ENCODE assay signal across 9 mouse cellular contexts in genomic region chr16:22162512-22163455, GRCm38 (mm10). TPM values are rescaled to one million over a fixed set of nuclear protein-coding genes. Genes with fewer than 3 reads are reported as not detected.
A peak's percentile ranks its signal among the peaks of the same experiment; 100 is the strongest.
DNase-seq lines count a peak whose midpoint lies in the region; ATAC-seq and TF ChIP-seq lines count a peak whose summit lies in the region.
"Had no signal": no experiment of that assay in that cellular context is flagged by ENCODE, and none has a peak within 500 bp of the region (broad histone marks: within the 10 kb centered on the region; RNA-seq: fewer than 3 reads in every experiment).

Igf2bp2 (minus strand) TSS chr16:22163299.

- under 1% methylated on average over 93 of the region's 131 CpGs for WGBS in intestine, embryonic 14.5 days
- WGBS in liver, embryonic 14.5 days (ENCODE audit: insufficient replicate concordance): under 1% methylated on average over 126 of the region's 131 CpGs
- 1% methylated on average over 98 of the region's 131 CpGs for WGBS in neural tube, embryonic 13.5 days

- TF ChIP-seq EP300 in liver, embryonic 14.5 days (IDR thresholded peaks at IDR 0.05; ENCODE audit: low read depth): no peak

- no peaks in the 10 kb centered on the region for H3K36me3 ChIP-seq in erythroblast, embryonic 14.5 days (ENCODE audit: control insufficient read depth)
- no peaks in the 10 kb centered on the region for H3K36me3 ChIP-seq in intestine, embryonic 14.5 days (ENCODE audit: control insufficient read depth, insufficient read depth, low read length)
- no peaks in the 10 kb centered on the region for H3K36me3 ChIP-seq in liver, embryonic 14.5 days (replicated peaks; ENCODE audit: control insufficient read depth, insufficient read depth, low read depth)
- no peaks in the 10 kb centered on the region for H3K36me3 ChIP-seq in neural tube, embryonic 13.5 days

- ATAC-seq in erythroblast, adult 5-6 weeks (replicated peaks; ENCODE audit: low FRiP score, poor library complexity, severe bottlenecking): no peak
- ATAC-seq in intestine, embryonic 14.5 days (replicated peaks; ENCODE audit: low FRiP score, low TSS enrichment, low read depth): peak; percentile 90
- peak; percentile 74 for ATAC-seq in liver, embryonic 14.5 days (ENCODE audit: insufficient read depth)
- ATAC-seq in neural tube, embryonic 13.5 days (ENCODE audit: low read depth): peak; percentile 80

- no peaks in the 10 kb centered on the region; the same call in 1 of the 2 replicates for H3K4me1 ChIP-seq in erythroblast, embryonic 14.5 days (ENCODE audit: control insufficient read depth)
- H3K4me1 ChIP-seq in intestine, embryonic 14.5 days (replicated peaks; ENCODE audit: control insufficient read depth, insufficient read depth, low read length): peaks cover 22% of the 10 kb centered on the region
- no peaks in the 10 kb centered on the region for H3K4me1 ChIP-seq in liver, embryonic 14.5 days (replicated peaks; ENCODE audit: control insufficient read depth in 2 of 2, insufficient read depth in 2 of 2, low read length in 1 of 2)
- H3K4me1 ChIP-seq in neural tube, embryonic 13.5 days (replicated peaks): peaks cover 36% of the 10 kb centered on the region

- peak within 1 kb of the TSS; percentile 86 for H3K4me2 ChIP-seq in intestine, embryonic 14.5 days (ENCODE audit: low read length)
- H3K4me2 ChIP-seq in liver, embryonic 14.5 days (ENCODE audit: low read depth): peak within 1 kb of the TSS; percentile 65
- H3K4me2 ChIP-seq in neural tube, embryonic 13.5 days: peak within 1 kb of the TSS; percentile 94

- H3K27me3 ChIP-seq in erythroblast, embryonic 14.5 days (ENCODE audit: control insufficient read depth): peaks cover 75% of the 10 kb centered on the region
- H3K27me3 ChIP-seq in intestine, embryonic 14.5 days (replicated peaks; ENCODE audit: control insufficient read depth, insufficient read depth, low read length): no peaks in the 10 kb centered on the region
- peaks cover 48% of the 10 kb centered on the region for H3K27me3 ChIP-seq in liver, embryonic 14.5 days (ENCODE audit: control insufficient read depth, insufficient read depth, low read length)
- no peaks in the 10 kb centered on the region for H3K27me3 ChIP-seq in neural tube, embryonic 13.5 days
- H3K27me3 ChIP-seq: CH12.LX had no signal

- no peak for TF ChIP-seq CTCF in liver, embryonic 14.5 days (IDR thresholded peaks at IDR 0.05; ENCODE audit: low read depth)

- DNase-seq in embryo, embryonic 10 days (ENCODE audit: low spot score): peak; percentile 72
- DNase-seq in gastrocnemius, postnatal 4 days (ENCODE audit: low spot score in 2 of 2): peak; percentile 38 to 70
- DNase-seq in intestine, embryonic 14.5 days (ENCODE audit: low spot score): peak; percentile 89
- peak in 1 of 3 experiments; percentile 9 for DNase-seq in liver, embryonic 14.5 days (ENCODE audit: low read depth in 3 of 3, low spot score in 3 of 3)
- peak; percentile 71 for DNase-seq in urinary bladder, postnatal 14 days (ENCODE audit: low spot score)

- peak within 1 kb of the TSS; percentile 99 for H3K9ac ChIP-seq in intestine, embryonic 14.5 days (ENCODE audit: low read length)
- peak within 1 kb of the TSS; percentile 18; the same call in 1 of the 2 replicates for H3K9ac ChIP-seq in liver, embryonic 14.5 days (replicated peaks)
- peak within 1 kb of the TSS; percentile 92 for H3K9ac ChIP-seq in neural tube, embryonic 13.5 days

- H3K9me3 ChIP-seq in erythroblast, embryonic 14.5 days (ENCODE audit: control insufficient read depth, low read length): no peaks in the 10 kb centered on the region; the same call in 1 of the 2 replicates
- H3K9me3 ChIP-seq in intestine, embryonic 14.5 days (ENCODE audit: control insufficient read depth, low read length): no peaks in the 10 kb centered on the region
- no peaks in the 10 kb centered on the region for H3K9me3 ChIP-seq in liver, embryonic 14.5 days (ENCODE audit: control insufficient read depth, low read length)
- no peaks in the 10 kb centered on the region for H3K9me3 ChIP-seq in neural tube, embryonic 13.5 days

- peak within 1 kb of the TSS; percentile 59 for H3K4me3 ChIP-seq in erythroblast, embryonic 14.5 days (replicated peaks)
- peak within 1 kb of the TSS; percentile 99 for H3K4me3 ChIP-seq in intestine, embryonic 14.5 days (ENCODE audit: low read depth, low read length)
- peak within 1 kb of the TSS; percentile 60 to 65 for H3K4me3 ChIP-seq in liver, embryonic 14.5 days (ENCODE audit: insufficient read depth in 1 of 2, low read depth in 2 of 2, low read length in 2 of 2)
- peak within 1 kb of the TSS; percentile 85 for H3K4me3 ChIP-seq in neural tube, embryonic 13.5 days

- peak within 1 kb of the TSS; percentile 94 for H3K27ac ChIP-seq in intestine, embryonic 14.5 days (ENCODE audit: low read depth)
- no peak within 1 kb of the TSS for H3K27ac ChIP-seq in liver, embryonic 14.5 days
- H3K27ac ChIP-seq in neural tube, embryonic 13.5 days (replicated peaks): peak within 1 kb of the TSS; percentile 91

RNA-seq across cellular contexts. Expression of gene Igf2bp2, which starts in this region (rescaled TPM):
- polyA plus RNA-seq in erythroblast, embryonic 14.5 days (2012): 0.14 and 0.22 TPM in 2 replicates
- 0.19 and 0.84 TPM in 2 replicates for total RNA-seq in erythroblast, adult 5-6 weeks (2015; ENCODE audit: low replicate concordance)
- 0.09 and 0.42 TPM in 2 replicates for total RNA-seq in erythroblast, adult 5-6 weeks (2017; ENCODE audit: low replicate concordance)
- total RNA-seq in gastrocnemius, postnatal 4 days (2021): 10 to 100 TPM; 32.2 to 33.8 TPM
- 139 and 152 TPM in 2 replicates for polyA plus RNA-seq in intestine, embryonic 14.5 days (2014; fragmentation: Nextera tagmentation; extraction: Ambion mirVana)
- polyA plus RNA-seq in liver, embryonic 14.5 days (2012; rRNA removed): 3.4 and 3.7 TPM in 2 replicates
- polyA plus RNA-seq in liver, embryonic 14.5 days (2014; fragmentation: Nextera tagmentation; extraction: Ambion mirVana): 7.3 and 7.6 TPM in 2 replicates
- polyA plus RNA-seq in neural tube, embryonic 13.5 days (2015; fragmentation: Nextera tagmentation; extraction: Ambion mirVana): 38.1 and 43.9 TPM in 2 replicates

Comparison
In these comparisons a context has a peak if more than half of its experiments do, and no peak if none do; other contexts are left out.
1. RNA of gene Igf2bp2 (total RNA-seq): 32.2 to 33.8 TPM in gastrocnemius, postnatal 4 days; 0.09 to 0.84 TPM in erythroblast, adult 5-6 weeks; every median in the first group is over 10 times any median in the second.
2. H3K9ac ChIP-seq: peak in every context shown above with its lines; median percentile 99 in intestine, embryonic 14.5 days; 92 in neural tube, embryonic 13.5 days; 18 in liver, embryonic 14.5 days.
3. Peak in every context shown above with its lines, with median percentiles within 50 percentile points of each other: H3K4me3 ChIP-seq and H3K4me2 ChIP-seq.